Mouse (Mus musculus) cerebellum, postnatal 10 days (tissue): ENCODE measurements at regions not wholly inside any gene's neighbourhood (a gene's known extent, or its start where the extent isn't known, plus 50 kb on each side); places are given as distances from the start of the nearest gene placed in this dataset.

Experiments
- DNase-seq, 2 experiments: peaks; one replicate each; pipeline ENCODE4 v3.0.0; 2021; ENCODE audit warnings: mixed read lengths in 2 of 2

DNA sequence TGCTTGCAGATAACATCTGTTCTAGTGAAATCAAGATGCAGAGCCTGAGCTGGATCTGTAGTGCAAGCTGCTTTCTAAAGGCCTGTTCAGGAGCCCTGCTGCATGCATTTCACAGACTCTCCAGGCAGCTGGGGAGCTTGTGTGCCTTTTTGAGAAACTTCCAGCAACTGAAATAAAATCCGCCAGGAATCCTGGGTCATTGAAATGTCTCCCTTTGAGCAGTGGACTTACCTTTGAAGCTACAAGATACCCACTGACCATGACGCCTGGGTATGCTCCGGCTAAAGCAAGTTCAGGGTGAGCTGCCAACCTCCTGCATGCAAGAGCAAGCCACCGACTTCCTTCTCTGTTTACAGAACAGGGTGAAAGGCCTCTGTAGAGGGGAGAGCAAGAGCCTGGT, 278.7 kb downstream of the Cenpw start:
- no peak for DNase-seq

GRCm38 (mm10) chr10:29897780-29898363, 302.5 kb downstream of the Cenpw start:
- DNase-seq: peak; percentile 3 to 30

DNA sequence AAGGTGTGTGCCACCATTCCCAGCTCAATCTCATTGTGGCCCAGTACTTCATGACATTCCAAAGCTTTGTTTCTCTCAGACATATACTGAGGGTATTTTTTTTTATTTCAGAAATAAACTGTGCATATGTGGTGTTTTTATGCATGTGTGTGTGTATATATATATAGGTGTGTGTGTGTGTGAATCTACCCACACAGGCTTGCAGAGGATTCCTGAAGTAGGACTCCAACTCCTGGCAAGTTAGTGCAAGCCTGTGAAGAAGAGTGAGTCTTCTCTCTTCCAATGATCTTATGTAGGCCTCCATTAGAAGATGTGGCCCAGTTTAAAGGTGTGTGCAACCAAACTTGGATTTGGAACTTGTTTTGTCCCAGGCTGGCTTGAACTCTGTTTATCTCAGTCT, 328.9 kb upstream of the Rspo3 start:
- DNase-seq: no peak

- DNase-seq: no peak
Observed at GRCm38 (mm10) chr10:29855749-29856313, 320.2 kb upstream of the Rspo3 start.

DNA sequence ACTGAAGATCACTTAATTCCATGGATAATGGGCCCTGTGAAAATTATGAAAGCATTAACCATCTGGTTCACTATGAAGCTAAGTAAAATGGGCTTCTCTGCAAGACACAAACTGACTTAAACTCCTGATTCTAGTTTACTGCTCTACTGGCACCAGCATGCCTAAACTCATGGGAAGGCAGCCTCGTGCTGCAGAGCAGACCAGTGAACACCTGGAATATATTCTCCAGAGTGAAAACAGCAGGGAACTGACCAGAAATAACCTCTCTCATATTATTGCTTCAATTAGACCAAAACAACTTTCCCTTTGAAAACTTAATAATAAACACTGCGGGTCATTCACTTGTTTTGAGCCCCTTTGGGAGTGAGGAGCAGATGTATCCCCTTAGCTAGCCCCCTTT, 316.8 kb upstream of the Rspo3 start:
- no peak for DNase-seq

DNA sequence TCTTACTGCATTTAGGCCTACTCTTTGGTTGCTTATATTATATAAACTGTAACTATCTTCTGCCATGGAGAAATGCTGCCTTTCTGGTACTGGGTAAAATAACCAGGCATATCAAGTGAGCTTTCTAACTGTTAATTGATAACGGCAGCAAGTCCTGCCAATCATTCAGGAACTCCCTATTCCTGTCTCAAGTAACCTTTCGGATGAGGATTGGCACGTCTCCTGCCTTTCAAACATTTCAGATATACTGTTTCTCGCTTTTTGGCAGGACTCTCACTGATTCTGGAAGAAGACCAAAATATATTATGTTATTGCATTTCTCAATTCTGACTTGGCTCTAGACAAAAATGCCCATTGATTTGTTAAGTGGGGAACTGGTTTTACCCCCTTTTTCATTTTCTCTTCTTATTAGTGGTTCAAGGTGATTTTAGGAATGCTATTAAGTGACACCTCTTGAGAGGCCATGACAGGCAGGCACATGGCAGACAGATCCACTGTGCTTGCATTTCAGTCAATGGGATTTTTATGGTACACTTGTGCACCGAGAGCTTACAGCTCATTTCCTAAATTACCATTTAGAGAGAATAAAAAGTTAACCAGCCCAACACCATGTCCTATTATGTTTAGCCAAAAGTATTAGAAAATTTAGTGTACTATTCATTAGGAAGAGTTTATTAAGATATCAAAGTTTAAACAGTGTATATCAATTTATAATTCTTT, 289.4 kb upstream of the Rspo3 start:
- no peak for DNase-seq

GRCm38 (mm10) chr10:29824413-29824812, 288.7 kb upstream of the Rspo3 start:
- DNase-seq: no peak

GRCm38 (mm10) chr10:29823177-29823576, 287.5 kb upstream of the Rspo3 start:
- DNase-seq: no peak

DNA sequence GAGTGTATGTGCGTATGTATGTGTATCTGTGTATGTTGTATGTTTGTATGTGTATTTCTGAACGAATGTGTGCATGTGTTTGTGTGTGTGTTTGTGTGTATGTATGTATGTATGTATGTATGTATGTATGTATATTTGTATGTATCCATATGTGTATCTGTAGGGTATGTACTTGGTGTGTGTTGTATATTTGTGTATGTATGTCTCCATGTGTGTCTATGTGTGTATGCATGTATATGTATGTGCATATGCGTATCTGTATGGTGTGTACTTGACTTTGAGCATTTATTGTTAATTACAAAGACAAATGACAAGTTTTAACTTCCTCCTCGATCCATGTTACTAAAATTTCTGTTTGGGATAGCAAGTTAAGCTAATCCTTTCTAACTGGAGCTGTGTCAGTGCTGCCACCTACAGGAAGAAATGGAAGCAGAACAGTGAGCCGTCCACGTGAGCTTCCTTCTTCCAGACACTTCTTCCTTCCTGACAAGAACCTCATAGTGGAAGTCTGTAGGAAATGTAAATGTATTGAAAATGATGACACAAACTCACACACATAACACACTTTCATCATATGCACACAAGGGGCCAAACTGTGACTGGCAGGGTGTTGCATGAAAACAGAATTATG, 268.4 kb upstream of the Rspo3 start:
- DNase-seq: peak; percentile 73 to 77

- DNase-seq: no peak
Observed at GRCm38 (mm10) chr10:29802637-29803036, 267.0 kb upstream of the Rspo3 start.

DNA sequence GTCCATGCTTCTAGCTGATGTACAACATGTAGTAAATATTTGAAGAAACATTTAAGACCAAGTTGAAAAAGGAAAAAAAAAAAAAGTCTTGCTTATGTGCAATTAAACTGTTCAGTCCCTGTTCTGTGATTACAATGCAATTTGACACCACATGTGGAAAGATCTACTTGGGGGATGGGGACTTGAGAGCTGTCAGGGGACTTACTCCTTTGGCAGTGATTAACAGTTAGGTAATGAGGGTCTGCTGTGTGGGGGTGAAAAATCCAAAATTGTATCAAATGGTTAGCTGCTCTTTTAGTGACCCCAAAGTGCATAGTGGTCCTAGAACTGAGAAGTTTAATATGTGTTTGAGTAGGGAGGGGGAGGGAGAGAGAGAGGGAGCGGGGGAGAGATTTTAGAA, 259.0 kb upstream of the Rspo3 start:
- no peak for DNase-seq

DNA sequence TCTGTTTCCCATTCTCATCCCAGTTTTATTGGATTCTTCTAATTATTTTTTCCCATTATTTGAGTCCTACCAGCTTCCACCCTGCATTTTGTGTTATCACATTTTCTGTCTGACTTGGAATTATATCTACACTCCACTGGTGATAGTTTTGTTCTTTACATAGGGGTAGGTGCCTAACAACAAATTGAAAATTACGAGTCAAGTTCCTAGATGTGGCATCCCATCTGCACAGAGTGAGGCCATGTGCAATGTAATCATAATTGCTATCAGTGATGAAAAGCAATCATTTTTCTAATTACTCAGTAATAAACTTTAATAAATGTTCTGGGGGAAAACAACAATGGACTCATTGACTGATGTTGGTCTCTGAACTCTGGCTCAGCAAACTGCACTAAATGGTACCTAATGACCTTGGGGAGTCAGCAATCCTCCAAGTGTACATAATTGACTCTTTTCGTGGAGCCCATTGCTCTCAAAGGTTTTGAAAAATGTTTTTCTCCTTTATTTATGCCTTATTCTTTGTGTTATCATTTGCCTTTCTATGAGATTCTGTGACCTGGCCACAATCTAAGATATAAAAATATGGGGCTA, 250.6 kb upstream of the Rspo3 start:
- DNase-seq: no peak

DNA sequence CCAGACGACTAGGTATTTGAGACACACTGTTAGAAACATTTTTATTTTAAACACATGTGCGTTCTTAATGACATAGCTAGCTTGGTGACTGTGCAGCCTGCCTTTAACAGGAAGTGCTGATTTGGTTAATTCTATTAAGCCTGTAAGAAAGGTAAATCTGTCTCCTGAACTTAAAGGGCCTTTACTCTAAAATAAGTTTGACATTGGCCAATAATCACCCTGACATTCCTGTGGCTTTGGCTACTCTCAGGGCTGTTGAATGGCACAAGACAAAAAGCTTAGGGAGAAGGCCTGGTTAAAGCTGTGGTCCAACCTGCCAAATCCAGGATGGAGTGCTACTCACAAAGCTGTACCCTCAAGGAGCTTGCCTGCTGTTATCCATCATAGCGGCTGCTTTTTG, 201.0 kb upstream of the Rspo3 start:
- DNase-seq: no peak

DNA sequence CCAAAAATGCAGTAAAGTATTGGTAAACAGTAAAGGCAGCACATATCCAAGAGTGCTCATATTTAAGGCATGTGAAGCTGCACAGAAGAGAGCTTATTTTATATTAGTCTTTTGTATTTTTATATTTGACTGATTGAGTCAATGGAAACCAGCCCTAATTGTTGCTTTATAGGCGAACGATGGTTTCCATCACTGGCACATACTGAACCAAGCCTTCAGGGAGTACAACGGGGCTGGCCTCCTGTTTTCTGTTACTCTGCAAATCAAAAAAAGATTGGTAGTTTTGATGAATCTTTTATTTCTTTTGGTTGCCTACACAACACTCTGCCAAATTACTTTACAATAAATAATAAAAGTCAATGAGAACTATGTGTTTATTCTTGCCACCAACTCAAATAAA, 189.7 kb upstream of the Rspo3 start:
- no peak for DNase-seq

DNA sequence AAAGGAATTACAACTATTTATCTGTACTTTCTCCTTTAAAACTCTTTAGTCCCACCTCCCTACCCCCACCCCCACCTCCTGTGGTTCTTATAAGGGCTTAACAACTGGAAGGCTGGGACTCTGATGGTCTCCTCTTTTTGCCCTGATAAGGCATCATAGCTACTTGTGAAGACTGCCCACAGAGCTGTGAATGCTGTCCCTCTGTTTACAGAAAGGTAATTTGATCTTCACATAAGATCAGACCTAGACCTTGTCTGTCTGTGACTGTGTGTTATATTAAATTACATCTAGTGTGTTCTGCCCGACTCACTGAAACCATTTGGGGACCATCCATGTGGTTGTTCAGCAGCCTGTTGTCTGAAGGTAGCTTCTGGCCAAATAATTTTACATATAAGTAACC, 175.3 kb upstream of the Rspo3 start:
- no peak for DNase-seq

DNA sequence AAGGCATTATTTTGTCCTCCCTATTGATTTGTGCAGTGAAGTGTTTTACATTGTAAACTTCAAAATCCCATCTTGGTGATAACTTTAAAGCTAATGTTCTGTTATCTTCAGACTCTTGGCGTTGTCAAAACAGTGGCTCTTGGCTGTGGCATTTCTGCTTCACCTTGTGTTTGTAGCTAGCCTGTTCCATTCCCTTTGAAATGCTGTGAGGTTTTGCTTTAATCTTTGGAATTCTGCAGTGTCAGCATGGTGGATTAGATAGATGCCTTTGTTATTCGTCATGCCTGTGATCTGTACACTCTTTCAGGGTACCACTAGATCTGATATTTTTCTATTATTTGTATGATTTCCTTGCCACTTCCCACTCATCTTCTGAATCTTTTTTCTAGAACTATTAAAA, 173.0 kb upstream of the Rspo3 start:
- DNase-seq: no peak

DNA sequence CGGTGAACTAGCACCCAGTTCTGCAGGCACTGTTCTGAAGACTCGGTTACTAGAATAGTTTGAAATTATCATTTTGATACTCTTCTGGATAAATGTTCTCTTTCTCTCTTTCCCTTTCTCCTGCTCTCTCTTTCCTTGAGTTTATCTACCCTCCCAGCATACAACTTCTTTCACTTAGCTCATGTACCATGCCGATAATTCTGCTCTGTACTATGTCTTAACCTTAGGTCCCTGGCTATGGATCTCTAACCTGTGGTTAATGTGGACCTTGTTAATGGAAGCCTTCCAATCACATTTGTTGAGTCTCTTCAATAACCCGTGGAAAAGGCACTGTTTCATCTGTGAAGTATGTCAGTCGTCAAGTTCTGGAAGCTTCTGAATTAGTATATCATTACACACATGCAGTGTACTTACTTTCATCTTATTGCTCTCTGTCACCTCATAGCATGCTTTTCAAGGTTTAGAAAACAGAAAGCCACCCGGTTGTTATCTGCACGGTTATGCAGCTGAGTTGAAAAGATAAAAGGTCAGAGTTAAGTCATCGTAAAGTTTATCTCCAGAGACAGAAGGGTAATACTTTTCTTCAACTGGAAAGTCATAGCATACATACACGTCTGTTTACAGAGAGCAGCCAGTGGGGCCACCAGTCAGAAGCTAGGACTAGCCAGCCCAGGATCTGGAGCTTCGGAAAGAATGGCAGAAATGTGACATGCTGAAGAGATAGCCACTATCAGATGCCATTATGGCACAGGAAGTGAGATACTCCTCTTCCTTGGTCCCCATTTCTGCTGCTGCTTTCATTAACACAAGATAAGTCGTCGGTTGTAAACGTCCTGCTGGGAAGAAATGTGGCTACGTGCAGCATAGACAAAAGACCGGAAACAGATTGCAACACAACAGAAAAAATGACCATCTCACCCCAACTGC, 157.6 kb upstream of the Rspo3 start:
- no peak for DNase-seq

DNA sequence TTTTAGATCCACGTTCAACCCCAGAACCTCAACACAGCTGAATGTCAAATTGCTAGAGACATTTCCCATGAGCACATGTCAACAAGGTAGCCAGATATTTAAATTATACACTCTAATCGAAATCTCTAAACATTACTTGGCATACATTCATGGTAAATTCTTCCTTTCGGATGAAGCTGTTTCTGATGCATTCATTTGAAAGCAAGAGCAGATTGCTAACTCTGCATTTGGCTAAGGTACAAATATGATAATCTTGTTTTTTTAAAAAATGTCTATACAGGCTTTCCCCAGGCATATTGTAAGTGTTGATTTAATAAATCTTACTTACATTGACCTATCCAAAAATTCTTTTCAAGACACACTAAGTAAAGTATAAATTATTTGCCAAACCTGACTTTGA, 153.9 kb upstream of the Rspo3 start:
- DNase-seq: no peak

DNA sequence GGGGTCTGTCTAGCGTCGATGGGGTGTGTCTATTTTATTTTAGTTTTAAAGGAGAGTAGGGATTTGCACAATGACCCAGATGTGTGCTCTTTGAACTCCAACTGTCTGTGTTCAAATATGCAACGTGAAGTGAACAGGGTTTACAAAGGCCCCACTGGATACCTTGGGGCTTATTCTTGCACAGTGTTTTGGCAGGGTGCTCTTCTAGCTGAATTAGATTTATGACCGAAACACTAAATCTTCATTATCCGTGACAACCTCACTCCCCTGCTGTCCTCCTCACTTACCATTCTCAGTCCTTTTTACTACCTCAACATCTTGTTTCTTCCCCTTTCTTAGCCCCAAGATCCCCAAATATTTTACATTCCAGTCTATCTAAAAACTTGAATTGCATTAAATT, 151.3 kb upstream of the Rspo3 start:
- DNase-seq: no peak

- no peak for DNase-seq
Observed at GRCm38 (mm10) chr10:29674377-29674776, 138.7 kb upstream of the Rspo3 start.

- no peak for DNase-seq
Observed at GRCm38 (mm10) chr10:29661752-29662151, 126.1 kb upstream of the Rspo3 start.

GRCm38 (mm10) chr10:29640249-29640648, 104.6 kb upstream of the Rspo3 start:
- no peak for DNase-seq

- DNase-seq: peak; percentile 86 to 88
Observed at GRCm38 (mm10) chr10:29635828-29636227, 100.2 kb upstream of the Rspo3 start.
